Mouse (Mus musculus) neural tube, embryonic 14.5 days (tissue): Measurements from ENCODE around the gene Dock3. TPM values are rescaled to one million over a fixed set of nuclear protein-coding genes. Genes with fewer than 3 reads are reported as not detected.

Source experiments
- microRNA-seq: library from miRNA; unstranded; fragments of <30 nt; microRNA quantifications from one replicate; pipeline ENCODE4, GENCODE M21; 2016
- polyA plus RNA-seq: library from polyadenylated mRNA; unstranded; fragments of >200 nt; fragmentation: Nextera tagmentation; extraction: Ambion mirVana; gene quantifications from 2 replicates; pipeline ENCODE4 v1.2.1, GENCODE M21; 2014

Dock3 gene
- polyA plus RNA-seq, 1 experiment from 2014 or later = 35.4 TPM

Small RNAs within 50 kb of the gene (microRNA-seq; reads per million reads assigned to microRNA genes)
- gene Gm22238 = not detected

Other genes with a start within 250 kb of the Dock3 start
- gene Mapkapk3, start 58.0 kb upstream of the Dock3 start, polyA plus RNA-seq = 2.1 and 2.2 TPM in 2 replicates
- gene Cish, start 64.1 kb upstream of the Dock3 start, polyA plus RNA-seq = 5.4 and 7.7 TPM in 2 replicates
- 15.8 and 20.1 TPM in 2 replicates for gene Hemk1, start 106.4 kb upstream of the Dock3 start, polyA plus RNA-seq
- 4.3 and 7.3 TPM in 2 replicates for gene 6430571L13Rik, start 108.7 kb upstream of the Dock3 start, polyA plus RNA-seq
- gene Cacna2d2, start 167.7 kb upstream of the Dock3 start, polyA plus RNA-seq = 7.1 and 10.6 TPM in 2 replicates